Mouse (Mus musculus) thymus, postnatal 4 days (tissue): ENCODE results near the gene March10.
A peak's percentile ranks its signal among the peaks of the same experiment; 100 is the strongest.

Experiments used
- DNase-seq: peaks from one replicate; pipeline ENCODE4 v3.0.0; 2021

Gene March10

DNA sequence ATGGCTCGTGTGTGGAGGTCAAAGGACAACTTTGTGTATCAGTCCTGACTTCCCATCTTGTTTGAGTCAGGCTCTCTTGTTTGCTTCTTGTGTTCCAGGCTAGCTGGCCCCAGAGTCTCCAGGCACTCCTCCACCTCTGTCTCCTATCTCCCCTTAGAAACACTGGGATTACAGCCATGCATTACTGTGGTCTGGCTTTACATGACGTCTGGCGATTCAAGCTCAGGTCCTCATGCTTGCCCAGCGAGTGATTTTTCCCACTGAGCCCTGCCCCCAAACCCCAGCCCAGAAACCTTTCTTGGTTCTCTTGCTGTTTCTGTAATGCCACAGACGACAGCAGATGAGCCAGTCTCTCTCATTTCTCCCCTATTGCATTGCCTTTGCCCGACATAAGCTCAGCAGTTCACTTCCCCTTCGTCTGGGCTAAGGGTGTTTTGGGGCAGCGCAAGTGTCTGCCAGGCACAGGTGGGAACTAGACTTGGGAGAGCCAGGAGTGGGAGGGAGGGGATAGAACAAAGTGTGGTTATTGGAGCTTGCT, 8.0 kb upstream of the March10 start:
- no peak for DNase-seq

DNA sequence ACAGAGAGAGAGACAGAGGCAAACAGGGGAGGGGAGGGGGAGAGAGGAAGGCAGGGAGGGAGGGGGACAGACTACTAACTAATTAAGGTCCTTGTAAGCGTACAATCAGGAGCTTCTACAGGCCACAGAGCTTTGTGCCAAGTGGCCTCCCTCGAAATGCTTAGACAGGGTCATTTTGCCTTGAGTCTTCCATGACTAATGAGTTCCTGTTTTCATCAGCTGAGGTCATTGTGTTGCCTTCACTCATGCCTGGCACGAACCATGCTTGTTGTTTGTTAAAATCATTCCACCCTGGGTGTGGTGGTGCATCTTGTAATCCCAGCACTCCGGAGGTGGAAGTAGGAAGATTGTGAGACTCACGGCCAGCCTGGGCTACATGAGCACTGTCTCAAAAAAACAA, 3.4 kb upstream of the March10 start:
- DNase-seq = no peak

DNA sequence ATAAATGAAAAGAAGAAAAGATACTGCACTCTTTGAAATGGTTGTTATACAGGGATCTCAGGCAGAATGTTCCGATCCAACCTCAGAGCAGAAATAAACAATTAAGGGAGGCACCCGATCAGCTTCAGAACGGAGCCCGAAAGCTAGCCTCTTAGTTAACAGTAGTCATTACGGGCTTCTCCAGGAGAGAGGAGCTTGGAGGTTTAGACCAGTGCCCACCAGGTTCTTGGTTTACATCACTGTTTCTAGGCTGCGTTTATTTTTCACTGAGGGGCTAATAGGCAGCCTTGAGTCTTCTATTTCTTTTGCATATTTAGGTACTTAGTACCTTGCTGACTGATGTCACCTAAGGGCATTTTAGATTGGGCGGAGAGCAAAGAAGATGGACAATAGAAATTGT, 506 bp upstream of the March10 start:
- no peak for DNase-seq

DNA sequence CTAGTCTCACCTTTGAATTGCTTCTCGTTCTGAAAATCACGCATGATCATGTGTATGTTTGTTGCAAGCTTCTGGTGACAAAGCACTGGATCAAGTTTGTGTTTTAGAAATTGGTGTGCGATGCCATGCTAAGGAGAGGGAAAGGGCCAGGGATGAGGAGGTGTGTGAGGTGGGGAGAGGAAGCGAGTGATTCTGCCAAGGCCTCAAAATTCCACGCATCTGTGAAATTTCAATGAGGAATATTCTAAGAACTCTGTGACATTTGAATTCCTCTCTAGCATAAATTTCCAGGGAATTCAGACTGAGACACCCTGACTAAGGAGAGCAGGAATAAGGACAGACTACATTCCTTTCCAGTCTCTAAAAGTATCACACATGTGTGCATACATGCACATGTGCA, 1.4 kb downstream of the March10 start:
- DNase-seq = no peak

DNA sequence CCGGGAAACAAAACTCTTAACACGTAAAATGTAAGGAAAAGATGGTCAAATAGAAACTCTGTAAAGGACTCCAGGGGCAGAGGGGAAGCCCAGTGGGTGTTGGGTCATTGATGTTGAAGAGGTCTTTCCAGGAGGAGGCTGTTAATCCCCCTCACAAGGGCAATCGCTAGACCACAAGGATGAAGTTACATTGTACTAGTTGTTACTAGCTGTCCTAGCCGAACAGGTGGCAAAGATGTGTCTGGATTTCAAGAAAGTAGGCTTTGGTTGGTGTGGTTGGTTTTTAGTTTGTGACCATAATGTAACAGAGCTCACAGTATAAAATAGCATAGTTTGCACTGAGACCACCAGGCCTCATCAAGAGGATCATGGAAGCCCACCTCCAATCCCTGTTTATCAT, 3.5 kb downstream of the March10 start:
- no peak for DNase-seq

DNA sequence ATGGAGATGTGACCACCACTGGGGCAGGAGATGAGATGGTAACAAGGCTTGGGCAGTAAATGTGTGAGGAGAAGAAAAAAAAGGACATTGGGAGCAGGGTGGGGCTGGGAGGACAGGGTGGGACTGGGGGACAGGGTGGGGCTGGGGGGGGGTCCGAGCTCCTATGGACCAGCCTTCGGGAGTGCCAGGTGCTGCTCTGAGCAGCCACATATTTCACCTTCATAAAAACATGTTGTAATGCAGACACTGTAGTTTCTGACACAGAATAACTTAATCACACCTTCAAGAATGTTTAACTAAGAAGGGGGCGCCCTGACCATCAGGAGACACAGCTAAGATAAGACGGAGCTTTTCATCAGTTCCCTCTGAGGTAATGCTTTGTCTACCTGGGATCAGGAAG, 4.0 kb downstream of the March10 start:
- no peak for DNase-seq

DNA sequence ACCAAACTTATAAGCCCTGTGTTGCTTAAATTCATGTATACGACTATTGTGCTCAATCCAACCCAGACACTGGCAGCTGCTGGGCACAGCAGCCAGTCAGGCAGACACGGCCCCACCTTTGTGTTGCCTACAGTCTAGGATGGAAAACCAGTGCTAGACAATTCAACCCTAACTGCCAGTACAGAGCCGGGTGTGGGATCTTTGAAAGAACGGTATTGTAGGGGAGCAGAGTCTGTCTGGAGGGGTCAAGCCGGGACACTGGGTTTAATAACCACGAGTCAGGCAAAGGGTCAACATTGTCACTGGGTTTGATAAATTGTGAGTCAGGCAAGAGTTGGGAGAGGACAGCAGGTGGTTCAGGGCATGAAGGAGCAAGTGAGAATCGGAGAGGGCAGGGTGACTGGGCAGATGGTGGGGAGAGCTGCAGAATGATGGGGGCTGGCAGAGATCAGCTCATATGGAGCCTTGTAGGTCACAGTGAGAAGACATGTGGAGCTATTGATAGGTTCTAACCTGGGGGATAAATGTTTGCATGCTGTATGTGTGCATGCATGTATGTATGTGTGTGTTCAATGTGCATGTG, 4.9 kb downstream of the March10 start:
- no peak for DNase-seq

DNA sequence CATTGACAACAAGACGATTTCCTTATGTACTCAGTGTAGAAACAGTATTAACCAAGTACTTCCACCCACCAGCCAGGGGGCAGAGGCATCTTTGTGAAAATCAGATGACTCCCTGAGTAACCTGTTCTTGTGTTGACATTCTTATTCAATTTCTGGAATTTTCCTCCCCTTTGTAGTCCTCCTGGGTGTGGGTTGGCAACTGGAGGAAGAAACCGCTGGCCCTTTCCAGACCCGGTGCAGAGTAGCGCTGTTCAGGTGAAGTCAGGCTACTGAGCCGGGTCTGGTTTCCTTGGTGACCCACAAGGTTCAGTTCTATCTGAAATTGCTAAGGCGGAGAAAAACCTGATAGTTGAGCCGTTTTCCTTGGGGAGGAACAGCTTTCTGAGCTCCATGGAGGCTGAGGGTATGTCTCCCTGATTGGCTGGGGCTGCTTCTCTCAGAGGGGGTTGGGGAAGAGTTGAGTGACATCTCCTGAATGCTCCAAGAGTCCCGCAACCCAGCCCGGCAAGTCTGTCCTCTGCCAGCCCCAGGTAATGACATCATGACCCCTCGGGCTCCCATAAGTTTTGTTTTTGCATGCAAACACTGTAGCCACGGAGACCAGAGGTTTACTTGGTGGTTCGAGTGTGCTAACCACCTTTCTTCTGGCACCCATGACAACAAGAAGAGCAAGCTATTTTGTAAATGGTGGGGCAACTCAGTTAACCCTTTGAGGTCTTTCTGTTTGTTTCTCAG, 6.8 kb downstream of the March10 start:
- DNase-seq = no peak

DNA sequence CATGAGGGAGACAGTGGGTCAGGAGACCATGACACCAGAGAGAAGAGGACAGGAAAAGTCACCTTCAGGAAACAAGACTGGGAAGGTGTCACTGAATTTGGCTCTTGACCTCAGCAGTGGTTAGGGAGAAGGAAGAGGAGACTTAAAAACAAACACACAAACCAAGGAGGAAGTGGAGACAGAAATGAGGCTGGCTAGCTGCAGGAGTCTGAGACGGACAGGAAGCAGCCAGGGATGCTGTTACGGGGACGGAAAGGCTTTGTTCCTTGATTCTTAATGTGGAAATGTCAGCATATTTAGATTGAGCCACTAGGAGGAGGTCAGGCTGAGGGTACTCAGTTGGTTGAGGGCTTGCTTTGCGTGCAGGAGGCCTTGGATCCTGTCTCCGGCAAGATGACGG, 8.9 kb downstream of the March10 start:
- no peak for DNase-seq

DNA sequence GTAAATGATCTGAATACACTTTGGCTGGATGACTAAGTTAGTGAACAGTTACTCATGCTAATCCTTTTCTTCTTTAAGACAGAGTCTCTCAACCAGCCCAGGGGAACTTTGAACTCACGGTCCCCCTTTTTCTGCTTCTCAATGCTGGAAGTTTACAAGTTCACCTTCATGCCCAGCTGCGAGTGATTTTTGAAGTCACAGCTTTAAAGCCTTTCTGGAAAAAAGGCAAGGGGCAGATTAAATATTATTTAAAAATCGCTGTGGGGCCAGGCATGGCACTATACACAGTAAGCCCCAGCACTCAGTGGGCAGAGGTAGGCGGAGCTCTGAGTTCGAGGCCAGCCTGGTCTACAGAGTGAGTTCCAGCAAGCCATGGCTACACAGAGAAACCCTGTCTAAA, 10.3 kb downstream of the March10 start:
- no peak for DNase-seq

DNA sequence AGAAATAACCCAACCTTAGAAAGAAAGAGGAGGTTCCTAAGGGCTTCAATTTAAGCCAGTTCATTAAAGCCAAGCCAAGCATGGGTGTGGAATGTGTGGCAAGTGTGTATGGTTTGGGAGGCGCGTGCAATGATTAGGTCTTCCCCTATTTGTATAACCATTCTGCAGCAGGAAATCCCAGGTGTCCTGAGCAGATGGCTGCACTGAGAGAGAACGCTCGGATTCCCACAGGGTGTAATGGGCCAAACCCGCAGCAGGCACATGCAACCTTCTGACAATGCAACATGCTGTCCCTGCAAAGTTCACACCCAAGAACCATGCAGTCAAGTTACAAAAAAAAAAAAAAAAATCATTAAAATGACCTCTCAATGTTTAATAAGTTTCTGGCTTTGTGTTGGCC, 10.8 kb downstream of the March10 start:
- no peak for DNase-seq

DNA sequence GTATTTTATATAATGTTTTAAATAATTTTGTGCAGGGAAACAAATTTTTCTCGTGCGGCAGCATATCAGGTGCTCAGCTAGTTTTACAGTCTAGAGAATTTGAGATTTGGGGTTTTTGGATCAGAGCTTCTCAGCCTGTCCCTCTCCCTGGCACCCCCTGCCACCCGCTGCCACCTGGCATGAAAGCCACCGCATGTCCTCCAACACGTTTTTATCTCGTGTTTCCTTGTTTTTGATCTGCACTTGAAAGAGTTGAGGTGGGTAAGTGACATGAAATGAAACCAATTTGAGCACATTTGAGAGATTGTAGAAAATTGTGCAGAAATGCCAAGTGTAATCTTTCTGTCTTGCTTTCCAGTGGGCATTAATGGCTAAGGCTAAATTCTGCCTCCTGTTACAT, 11.6 kb downstream of the March10 start:
- peak; percentile 75 for DNase-seq

DNA sequence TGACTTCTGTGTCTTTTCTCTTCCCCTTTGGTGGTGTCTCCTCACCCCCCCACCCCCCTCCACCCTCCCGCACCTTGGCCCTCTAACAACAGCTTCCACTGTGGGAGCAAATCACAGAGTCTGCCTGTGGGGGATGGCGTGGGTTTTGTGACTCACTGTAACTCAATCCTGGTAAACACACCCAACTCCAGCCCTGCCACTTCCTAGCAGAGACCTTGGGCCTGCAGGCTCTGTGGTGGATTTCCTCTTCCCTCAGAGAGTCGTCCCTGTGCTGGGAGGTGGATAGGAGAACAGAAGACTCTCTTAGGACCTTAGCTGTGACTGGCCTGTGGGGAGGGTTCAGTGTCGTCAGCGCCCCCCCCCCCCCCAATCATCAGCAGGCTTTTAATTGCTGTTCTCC, 13.0 kb downstream of the March10 start:
- no peak for DNase-seq

DNA sequence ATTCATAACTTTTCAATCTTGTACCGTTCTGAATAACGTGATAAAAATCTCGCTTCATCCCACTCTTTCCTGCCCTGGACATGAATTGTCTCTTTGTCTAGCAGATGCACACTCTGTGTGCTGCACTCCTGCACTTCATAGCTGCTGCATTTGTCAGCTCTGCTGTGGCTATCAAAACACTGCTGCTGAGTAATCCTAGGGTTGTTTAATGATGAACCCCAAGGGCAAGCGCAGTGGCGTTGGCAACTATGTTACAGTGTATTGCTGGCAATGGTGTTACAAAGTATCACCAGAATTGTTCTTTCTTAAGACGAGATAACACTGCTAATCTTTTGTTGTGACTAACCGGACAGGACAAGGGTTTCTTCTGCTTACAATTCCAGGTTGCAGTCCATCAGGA, 16.7 kb downstream of the March10 start:
- DNase-seq = no peak

DNA sequence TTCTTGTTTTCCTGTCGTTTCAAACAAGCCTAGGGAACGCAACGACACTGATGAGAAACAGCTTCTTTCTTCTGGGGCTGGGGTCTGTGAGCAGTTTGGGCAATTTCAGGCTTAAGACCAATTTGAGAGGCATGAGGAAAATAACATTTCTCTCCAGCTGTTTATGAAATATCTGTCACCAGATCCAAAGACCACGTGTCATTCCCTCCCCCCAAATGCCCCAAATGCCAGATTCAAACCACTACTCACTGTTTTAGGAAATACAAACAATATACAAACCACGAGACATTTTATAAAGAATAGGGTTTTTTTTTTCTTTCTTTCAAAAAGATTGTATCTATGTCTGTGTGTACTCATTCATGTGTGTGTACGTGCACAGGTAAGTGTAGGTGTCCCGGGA, 17.6 kb downstream of the March10 start:
- DNase-seq = no peak

DNA sequence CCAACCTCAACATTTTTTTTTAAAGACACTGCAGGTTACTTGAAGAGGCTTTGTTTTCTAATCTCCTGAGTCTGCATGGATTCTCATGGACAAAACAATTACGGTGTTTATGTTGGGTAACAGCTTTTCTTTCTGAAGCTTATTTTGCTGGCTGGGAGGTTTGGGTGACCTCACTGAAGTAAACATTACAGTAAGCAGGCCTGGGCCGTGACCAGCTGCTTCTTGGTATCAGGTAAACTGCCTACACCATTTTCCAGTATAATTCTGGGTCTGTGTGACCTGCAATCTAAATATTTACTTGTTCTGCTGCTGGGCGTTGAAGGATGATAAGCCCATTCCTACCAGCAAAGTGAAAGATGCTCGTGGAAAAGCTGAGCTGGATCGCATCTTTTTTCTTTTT, 30.1 kb downstream of the March10 start:
- DNase-seq = no peak

DNA sequence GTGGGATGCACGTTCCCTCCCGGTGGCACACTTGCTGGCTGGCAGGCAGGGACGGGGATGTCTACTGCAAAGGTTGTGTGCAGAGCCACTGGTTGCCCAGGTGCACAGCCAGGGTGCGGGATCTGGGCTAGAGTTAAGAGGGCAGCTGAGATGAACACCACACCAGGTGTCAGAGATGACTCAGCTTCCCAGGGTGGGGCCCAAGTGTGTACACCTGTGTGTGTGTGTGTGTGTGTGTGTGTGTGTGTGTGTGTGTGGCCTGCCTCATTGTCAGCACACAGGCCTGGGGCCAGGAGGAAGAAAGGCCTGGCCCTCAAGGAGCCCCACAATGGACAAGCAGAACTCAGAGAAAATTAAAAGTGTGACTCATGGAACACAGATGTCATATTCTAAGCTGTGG, 31.9 kb downstream of the March10 start:
- DNase-seq = no peak

DNA sequence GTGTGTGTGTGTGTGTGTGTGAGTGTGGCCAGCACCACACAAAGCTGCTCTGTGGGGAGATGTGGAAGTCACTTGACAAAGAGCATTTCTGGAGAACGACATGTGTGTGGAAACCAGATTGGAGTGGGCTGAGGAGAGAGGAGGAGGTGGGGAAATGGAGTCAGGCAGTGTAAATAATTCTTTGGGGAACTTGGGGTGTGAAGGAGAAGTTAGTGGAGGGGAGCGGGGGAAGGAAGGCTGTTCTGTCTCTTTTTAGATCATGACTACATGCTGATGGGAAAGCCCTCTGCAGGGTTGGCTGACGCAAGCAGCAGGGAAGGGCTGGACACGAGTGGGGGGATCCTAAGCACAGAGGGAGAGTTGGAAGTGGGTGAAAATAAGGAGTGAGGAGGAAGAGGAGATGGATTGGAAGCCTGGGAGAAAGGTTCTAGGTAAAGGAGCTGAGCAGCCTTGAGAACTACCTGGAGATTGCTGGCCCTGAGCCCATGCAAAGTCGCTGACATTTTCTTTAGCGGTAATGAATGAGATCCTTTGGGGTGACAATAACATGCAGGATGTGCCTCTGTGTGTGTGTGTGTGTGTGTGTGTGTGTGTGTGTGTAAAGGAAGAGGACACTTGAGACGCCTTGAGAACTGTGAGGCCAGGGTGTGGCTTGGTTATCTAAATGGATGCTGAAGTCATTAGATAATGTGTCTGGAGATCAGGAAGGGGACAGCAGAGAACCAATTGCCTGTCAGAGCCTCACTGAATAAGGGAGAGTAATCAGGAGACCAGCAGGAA, 35.7 kb downstream of the March10 start:
- DNase-seq = no peak

DNA sequence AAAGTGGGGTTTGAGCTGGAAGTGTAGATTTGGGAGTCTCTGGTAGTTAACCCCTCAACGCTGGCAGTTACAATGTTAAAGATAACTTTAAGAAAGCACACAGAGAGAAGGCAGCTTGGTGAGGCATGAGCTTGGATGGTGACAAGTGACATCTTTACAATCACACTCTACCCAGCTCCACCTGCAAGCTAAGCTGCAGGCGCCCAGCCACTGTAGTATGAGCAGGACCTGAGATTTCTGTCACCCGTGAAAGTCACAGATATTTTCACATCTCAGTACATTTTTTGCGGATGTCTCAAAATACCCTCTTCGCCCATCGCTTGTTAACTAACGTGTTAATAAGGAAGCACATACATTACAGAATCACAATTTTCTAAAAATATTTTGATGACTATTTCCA, 36.6 kb downstream of the March10 start:
- DNase-seq = no peak

DNA sequence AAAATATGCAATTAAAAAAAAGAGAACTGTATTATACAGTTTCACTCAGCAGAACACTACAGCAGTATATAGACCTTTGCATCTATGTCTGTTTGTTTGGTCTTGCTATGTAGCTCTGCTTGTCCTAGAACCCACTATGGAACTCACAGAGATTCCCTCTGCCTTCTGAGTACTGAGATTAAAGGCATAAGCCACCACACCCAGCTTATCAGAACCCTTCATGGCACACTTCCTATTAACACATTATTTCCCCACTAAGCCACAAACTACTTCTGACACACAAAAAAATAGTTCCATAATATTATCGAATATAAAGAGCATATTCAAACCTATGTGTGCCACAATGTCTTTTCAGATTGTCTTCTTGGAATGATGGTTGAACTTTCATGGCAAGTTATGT, 42.5 kb downstream of the March10 start:
- DNase-seq = no peak

DNA sequence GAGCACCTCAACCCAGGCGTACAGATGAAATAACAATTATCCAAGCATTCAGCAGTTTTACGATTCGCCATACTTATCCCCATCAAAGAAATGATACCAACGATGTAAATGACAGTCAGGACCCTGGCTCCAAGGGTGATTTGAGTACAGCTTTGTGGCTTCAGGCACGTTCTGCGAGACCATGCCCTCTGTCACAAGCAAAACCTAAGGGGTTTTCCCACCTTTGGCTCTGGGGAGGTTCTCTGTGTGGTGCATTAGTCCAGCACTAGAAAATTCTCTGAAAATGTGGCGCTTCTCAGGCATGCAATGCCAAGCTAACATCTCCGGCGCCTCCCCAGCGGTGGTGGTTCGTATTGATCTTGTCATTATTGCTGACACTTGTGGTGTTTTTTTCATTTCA, 47.1 kb downstream of the March10 start:
- DNase-seq = no peak

DNA sequence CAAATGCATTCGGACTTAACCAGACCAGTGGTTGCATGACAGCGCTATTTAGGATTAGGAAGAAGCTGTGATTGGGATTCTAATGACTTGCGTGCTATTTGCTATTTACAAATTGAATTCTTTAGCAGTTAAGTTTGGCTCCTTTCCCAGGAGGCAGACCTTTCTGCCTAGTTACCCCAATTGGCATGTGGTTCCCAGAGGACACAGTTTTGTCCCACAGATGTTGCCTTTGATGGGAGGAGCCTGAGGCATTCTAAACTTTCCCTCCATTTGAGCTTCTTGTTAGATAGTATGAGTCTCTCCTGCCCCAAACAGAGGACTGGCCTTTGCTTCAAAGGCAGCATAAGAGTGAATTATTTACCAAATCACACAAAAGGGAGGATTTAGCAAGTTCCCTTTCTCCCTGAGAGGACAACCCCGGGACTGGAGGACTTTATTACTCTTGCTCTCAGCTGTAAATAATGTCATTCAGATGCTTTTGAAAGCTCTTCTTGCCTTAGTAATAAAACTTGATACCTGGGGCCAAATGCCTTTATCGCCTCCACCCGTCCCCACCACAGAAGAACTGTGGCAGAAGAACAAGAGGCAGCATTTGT, 48.6 kb downstream of the March10 start:
- no peak for DNase-seq

DNA sequence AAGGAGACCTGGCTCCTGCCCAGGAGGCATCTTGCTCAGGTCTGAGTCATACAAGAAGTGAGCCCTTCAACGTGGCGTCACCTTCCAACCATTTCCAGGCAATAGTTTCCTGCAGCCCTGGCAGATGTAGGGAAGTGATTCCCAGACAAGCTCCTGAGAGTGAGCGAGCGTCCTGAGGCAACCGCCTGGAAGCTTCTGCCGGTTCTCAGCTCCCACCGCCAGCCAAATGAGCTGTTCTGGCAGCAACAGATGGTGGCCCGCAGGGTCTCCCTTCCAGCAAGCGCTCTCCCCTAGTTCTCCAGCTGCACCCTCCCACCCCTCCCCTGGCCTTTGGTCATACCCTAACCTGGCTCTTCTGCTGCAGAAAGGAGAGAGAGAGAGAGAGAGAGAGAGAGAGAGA, 54.2 kb downstream of the March10 start:
- no peak for DNase-seq

DNA sequence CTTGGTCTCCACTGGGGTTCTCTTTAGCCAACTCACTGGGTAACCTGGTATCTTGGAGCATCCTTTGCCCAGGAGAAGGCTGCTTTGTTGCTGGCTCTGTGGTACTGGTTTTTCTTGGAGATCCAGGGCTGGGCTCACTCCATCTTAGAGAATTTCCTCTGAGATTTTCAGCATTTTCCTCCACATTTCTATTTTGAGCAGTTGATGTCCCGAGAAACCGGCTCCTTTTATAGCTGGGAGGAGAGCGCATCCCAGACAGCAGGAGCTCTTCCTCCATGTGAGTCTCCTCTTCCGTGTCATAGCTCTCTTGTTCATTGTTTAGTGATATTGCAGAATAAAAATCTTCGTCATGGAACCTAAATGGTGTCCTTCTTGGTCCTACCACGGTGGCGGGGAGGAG, 66.2 kb downstream of the March10 start:
- DNase-seq = no peak
